Mouse (Mus musculus): Measurements from ENCODE around the gene Blm.

Gene Blm

DNA sequence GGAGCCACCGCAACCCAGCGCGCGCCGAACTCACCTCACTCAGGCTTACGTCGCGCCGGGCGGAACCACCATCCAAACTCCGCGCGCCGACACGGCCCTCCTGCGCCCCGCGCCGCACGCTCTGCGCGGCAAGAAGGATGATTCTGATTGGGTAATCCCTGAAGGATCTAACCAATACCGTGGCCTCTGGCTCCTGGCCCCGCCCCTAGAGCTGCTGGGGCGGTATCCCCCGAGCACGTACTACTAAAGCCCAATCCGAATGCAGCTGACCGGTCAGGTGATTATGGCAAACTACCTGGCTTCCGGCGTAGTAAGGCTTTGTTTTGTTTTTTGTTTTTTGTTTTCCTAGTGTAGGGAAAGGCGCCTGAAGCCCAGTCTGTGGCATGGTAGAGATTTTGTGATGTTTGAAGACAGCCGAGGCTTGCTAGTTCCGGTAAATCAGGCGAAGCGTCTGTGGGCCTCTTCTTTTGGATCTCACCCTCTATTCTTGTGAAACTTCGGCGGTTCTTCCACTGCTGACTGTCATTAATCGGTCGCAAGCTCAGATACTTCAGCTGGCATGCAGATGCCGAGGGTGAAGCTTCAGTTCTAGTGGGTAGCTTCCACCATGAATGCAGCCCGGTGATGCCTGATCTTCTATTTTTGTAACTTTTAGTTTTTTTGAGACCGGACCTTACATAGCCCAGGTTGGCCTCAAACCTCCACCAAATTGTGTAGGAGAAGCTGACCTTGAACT is at the start of gene Blm:
TSS of gene Blm (minus strand) at position 111 of the 736 bp plus-strand sequence.
- DNase-seq (ENCODE audit: low spot score in 2 of 2) = peak; percentile 96 to 97

DNA sequence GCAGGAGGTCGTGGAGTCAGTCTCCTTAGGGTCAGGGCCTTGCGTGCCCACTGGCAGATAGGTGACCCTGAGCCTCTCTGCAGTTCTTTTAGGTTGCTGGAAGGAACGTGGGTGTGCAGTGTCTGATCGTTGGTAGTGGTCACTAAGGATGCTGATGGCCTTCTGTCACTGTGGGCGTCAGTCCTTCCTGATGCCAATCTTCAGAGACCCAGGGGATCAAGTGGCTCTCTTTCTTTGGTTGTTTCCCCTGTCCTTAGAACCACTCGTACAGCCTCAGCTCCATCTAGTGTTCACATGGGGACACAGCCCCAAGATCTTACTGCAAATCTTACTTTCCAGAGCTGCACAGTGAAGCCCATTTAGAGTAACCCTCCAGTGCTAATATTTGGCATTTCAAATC is 49.1 kb upstream of the Blm start:
- peak in 1 of 2 experiments; percentile 48 for DNase-seq (ENCODE audit: low spot score in 2 of 2)

DNA sequence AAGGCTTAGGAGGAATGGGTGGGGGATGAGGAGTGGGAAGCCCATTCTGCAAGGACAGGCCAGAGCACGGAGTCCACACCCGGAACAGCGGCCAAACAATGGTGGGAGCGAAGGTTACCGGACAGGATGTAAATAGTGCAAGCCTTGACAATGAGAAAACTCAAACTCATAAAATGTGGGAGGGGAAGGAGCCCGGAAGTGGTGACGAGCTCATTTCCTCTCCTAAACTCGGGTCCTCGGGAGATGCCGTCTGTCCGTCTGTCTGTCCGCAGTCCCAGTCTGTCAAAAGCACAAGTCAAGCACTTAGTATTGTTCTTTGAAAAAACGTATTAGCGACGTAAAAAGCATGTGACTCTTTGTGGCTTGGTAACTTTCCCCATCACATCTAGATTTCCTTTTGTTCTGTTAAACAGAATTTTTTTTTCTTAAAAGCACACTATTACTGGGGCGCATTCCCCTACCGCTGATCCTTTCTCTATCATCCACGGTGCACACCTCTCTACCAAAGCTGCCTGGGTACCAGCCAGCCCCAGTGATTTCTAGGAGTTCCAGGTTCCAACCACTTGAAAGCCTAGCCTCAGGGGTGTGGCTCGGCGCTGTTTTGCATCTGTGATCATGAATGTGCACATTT is 48.0 kb upstream of the Blm start:
- no peak for DNase-seq (ENCODE audit: low spot score in 2 of 2)

DNA sequence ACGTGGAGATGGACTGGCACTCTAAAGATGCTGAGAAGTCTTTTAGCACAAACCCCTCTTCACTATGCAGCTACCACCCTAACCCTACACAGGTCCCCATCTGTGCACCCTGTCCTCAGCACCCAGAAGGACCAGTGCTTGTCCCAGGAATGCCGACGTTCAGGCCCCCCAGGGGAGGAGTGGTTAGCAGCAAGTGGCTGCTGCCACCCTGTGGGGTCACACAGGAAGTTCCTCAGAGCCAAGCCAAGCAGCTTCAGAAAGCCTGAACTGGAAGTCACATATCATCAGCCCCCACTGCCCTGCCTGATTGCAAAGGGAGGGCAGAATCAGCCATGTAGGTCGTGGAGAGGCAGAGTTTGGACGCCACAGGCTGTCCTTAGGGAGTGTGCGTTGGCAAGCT is 45.4 kb upstream of the Blm start:
- peak in 1 of 2 experiments; percentile 42 for DNase-seq (ENCODE audit: low spot score in 2 of 2)

DNA sequence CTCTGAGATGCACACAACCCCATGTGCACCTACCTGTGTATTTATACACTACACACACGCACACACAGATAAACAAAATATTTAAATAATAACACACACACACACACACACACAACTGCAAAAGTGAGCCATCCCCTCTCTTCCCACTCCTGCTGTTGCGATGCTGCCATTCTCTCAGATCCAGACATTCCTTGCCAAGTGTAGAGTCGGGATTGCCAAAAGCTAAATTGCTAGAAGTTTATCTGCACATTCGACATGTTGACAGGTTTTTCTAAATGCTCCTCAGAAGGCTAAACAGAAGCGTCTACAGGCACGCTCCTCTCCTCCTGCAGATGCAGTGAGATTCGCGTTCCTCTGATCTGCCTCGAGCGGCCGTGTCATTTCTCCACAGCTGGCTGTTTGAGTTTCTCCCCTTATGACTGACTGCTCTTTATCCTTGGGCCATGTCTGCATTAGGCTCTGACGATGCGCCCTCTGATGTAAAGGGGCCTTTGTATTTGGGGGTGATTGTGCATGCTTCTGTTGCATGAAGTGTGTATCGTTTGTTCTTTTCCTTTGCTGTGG is 42.6 kb upstream of the Blm start:
- DNase-seq (ENCODE audit: low spot score in 2 of 2) = no peak

DNA sequence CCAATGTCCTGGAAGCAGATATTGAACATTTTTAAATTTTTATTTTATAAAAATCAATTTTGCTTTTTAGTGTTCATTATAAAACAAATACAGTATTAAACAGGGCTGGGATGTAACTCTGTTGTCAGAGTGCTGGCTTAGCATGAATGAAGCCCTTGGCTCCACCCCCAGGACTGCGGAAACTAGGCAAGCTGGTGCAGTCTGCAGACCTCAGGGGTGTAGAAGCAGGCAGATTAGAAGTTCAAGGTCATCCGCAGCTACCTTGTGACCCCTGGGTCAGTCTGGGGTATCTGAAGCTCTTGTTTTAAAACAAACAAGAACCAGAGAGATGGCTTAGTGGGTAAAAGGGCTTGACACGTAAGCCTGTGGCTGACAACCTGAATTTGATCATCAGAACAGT is 41.7 kb upstream of the Blm start:
- DNase-seq (ENCODE audit: low spot score in 2 of 2) = no peak

DNA sequence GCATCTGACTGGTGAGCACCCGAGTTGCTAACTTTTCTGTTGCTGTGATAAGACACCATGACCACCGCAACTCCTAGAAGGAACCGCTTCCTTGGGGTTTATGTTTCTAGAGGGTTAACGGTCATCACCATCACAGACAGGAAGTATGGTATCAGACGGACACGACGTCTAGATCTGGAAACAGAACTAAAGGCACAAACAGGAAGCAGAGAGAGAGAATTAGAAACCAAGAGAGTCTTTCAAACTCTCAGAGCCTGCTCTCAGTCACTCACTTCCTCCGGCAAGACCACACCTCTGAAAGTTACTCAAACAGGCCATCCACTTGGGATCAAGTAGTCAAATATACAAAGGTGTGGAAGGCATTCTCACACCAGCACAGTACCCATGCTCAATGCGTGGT is 40.8 kb upstream of the Blm start:
- DNase-seq (ENCODE audit: low spot score in 2 of 2) = no peak

DNA sequence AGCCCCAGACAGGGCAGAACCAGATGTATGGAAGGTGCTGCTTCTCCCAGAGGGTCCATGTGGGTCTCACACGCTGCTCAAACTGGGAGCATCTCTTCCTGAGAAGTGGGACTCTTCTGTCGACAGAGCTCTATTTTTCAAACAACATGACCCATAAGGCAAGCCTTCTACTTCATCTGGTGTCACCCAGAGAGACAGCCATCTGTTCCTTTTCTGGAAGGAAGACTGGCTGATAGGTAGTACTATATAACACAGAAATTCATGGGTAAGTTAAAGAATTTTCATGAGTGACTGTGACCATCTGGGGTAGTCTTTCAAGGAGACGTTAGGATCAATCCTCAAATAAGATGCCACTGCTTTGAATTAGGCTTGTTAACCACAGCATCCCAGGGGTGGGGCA is 38.2 kb upstream of the Blm start:
- no peak for DNase-seq (ENCODE audit: low spot score in 2 of 2)

DNA sequence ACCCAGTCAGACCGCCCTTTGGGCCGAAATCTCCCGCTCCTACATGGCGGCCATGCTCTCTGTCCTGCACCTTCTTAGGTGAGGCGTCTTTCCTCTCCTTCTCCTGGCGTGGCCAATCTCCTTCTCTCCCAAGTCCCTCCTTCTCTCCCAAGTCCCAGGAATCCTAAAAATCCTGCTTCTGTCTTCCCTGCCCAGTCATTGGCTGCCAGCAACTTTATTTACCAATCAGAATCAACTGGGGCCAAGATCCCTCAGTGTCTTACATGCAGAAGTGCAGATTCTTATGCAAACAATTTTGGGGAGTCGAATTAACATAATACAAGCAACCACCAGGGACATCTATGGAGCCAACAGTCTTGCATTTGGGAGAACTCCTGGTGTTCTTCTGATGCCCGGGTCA is 33.1 kb upstream of the Blm start:
- DNase-seq (ENCODE audit: low spot score in 2 of 2) = no peak

DNA sequence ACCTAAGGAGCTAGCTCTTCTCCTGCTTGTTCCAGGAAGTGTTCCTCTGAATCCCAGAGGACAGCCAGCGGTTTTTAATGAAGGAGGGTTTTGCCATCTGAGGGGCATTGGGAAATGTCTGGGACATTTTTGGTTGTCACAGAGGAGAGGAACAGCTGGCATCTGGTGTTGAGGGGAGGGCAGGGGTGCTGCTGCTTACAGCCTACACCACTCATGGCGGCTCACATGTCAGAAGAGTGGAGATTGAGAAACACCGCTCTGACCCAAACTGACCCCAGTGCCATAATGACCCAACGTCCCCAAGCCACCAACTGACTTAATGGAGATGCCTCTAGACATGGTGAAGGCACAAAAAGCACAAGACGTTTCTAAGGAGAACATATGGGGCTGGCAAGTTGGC is 27.0 kb upstream of the Blm start:
- DNase-seq (ENCODE audit: low spot score in 2 of 2) = no peak

DNA sequence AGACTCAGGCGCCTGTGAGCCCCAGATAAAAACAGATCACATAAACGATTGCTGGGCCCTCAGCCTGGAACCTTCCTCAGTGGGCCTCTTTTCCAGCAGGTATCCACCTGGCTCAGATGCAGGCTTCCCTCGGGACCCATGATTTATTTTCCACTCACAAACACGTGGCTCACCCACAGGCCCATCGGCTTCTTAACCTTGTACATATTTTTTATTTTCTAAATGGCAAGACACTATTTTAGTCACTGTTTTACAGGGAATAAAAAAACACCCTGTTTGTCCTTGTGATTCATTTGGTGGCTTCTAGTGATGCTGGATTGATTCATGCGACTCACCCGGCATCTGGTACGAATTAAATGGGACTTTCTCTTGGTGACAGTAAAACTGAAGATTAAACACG is 26.4 kb upstream of the Blm start:
- no peak for DNase-seq (ENCODE audit: low spot score in 2 of 2)

DNA sequence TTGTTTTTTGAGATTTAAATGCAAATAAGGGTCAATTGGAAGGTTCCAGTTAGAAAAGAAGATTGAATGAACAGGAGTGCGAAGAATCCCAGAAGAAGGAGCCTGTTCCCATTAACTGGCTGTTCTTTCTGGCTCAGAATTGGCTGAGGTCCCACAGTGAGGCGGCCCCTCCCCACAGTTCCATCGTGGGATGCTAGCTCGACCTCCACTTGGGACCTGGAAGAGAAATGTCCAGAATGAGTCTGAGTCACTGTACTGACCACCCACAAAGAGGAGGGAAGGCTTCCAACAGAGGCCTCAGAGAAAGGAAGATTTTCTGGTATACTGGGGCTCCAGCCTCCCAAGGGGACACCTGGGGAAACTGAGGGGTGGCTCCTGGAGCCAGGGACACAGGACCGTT is 23.7 kb upstream of the Blm start:
- no peak for DNase-seq (ENCODE audit: low spot score in 2 of 2)

DNA sequence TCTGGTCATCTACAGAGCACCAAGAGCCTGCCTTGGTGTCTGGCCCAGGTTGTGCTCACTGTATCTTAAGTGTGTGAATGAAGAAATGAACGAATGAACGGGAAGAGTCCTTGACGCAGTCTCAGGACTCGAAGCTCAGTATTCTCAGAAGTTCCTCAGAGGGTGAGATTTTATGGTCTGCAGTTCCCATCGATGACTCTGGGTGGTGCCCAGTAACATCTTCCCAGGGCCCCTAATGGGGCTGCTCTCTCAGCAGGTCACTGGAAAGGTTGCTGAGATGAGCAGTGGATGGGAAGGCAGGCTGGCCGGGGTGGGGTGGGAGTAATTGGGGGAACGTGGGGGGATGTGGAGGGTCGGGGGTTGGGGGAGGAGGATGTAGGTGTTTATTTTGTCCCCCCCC is 23.2 kb upstream of the Blm start:
- no peak for DNase-seq (ENCODE audit: low spot score in 2 of 2)

DNA sequence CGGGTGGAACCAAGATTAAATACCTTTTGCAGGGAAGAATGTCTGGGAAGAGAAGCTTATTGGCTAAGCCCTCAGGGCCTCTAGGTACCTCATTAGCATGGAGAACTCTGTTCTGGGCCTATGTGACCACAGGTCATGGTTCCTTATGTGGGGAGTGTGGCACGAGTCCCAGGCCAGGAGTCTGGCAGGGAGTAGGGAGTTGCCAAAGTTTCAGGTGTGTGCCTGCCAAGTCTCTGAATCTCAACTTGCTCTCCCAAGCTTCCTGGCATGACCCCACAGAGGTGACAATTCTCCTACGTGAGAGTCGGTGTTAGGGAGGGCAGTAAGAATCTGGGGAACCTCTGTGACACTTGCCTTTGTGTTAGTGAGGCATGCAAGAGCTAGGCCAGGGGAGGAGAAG is 22.2 kb upstream of the Blm start:
- no peak for DNase-seq (ENCODE audit: low spot score in 2 of 2)

DNA sequence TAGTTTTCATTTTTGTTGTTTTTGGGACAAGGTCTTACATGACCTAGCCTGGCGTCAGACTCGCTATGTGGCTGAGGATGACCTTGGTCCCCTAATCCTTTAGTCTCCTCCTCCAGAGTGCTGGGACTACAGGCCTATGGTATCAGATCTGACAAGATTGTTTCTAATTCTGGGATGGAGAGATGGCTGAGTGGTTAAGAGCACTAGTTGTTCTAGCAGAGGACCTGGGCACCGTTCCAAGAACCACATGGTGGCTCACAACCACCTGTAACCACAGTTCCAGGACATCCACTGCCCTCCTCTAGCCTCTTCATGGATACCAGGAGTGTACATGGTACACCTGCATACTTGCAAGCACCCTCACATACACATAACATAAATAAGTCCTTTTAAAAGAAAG is 21.2 kb upstream of the Blm start:
- no peak for DNase-seq (ENCODE audit: low spot score in 2 of 2)

DNA sequence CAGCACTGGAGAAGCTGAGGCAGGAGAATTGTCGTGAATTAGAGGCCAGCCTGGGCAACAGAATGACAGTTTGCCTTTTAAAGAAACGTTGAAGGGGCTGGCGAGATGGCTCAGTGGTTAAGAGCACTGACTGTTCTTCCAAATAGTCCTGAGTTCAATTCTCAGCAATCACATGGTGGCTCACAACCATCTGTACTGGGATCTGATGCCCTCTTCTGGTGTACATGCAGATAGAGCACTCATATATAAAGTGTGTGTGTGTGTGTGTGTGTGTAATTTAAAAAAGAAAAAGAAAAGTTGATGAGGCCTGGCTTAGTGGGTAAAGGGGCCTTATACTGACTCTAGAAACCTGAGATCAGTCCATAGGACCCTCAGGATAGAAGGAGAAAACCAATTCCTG is 20.2 kb upstream of the Blm start:
- no peak for DNase-seq (ENCODE audit: low spot score in 2 of 2)

DNA sequence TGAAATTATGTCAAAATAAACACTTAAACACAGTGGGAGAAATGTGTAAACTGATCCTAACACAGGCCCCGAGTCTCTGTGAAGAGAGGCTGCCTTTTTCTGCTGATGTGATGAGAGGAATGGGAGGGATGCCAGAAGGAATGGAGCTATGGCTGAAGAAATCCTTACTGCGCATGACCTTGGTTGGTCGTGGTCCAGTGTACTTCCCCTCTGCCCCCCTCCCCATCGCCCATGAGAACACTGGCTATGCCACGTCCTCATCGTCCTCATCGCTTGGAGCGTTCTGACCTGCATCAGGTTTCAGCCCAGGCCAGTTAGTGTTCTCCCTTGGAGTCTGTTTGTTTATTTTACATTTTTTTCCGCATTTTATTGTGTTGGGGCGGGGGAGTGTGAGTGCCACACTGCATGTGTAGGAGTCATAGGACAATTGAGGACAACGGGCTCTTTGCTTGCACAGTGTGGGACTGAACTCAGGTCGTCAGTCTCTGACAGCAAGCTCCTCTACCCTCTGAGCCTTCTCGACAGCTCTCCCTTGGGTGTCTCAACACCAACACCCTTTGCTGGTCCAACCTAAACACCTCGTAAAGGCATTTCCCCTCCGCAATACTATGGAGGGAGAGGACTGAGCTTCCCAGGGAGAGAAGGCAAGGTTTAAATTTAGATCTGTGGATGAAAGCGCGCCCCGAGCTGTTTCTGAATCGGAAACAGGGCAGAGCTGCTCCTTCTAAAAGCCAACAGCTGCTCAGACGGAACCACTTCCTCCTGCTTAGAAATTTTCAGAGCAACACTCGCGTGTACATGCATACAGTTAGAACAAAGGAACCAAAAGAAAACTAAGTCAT is 19.5 kb upstream of the Blm start:
- peak; percentile 36 to 42 for DNase-seq (ENCODE audit: low spot score in 2 of 2)

DNA sequence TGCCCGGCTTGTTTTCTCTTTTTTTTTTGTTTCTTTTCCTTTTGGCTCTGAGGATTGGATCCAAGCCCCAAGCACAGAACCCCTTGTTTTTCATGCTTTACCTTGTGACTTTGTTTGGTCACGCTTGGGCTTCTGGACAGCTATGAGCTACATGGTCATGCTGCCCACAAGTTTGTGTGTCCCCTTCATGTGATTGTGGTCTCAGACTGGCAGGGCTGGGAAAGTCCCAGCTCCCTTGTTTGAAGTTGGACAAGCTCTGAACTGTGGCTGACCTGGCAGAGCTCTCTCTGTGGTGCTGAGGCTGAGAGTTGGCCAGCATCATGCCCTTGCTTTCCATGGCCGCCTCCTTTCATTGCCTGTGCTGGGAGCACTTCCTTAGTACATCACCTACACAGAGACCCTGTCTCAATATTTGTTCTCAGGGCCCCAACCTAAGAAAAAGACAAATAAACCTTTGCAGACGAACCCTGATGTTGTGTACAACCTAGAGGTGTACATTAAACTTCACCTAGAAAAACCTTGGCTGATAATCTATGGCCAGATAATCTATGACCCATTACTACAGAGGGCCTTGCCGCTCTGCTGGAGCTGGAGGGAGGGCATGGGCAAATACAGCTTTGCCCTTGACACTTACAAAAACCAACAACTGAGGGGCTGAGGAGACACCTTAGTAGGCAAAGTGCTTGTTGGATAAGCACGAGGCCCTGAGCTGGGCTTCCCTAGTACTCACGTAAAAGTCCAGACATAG is 13.8 kb upstream of the Blm start:
- no peak for DNase-seq (ENCODE audit: low spot score in 2 of 2)

DNA sequence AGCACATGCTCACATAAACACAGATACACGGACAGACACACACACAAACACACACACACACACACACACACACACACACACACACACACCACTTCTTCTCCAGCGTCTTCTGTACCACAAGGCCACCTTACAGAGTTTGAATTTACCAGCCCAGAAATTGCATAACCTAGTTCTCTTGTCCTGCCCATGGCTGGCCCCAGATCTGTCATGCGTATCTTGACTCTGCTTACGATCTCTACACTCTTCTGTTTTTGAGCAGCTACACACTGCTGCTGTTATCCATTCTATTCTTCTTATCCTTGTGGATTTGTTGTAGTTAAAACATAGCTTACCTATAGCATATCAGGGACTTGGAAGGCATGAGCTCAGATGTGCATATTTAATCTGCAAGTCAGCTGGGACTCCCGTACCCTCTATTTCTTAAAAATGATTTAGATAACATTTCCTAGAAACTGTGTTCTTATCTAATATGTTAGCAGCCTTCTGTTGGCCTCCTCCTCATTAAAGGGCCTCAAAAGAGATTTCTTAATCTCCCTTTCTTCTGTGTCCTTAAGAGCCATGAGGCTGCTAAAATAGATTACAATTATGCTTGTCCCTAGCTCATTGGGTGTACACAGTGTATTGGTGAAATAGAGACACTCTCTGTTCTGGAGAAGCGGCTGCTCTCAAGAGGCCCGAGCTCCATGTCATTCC is 7.4 kb upstream of the Blm start:
- no peak for DNase-seq (ENCODE audit: low spot score in 2 of 2)

DNA sequence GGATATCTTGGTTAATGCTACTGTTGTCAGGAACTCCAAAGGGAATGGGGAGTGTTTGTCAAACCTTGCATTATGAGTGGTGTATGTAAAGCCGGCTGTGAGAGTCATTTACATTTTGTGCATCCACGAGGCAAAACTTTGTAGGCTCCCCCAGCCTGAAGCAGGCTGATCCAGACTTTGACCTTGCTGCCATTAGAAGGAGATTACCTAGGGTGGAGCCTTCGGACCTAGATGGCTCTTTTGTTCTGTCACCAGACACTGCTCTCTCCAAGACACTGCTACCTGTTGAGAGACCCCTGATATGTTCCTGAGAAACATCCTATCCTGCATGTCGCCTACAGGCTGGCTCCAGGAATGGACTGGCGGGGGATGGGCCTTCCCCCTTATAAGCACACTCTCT is 4.7 kb upstream of the Blm start:
- no peak for DNase-seq (ENCODE audit: low spot score in 2 of 2)
